Mouse (Mus musculus) limb, embryonic 14.5 days (tissue): ENCODE results near the gene Ugdh. TPM values are rescaled to one million over a fixed set of nuclear protein-coding genes. Genes with fewer than 3 reads are reported as not detected.
"Not testable (repeated sequence)": the region's sequence is repeated elsewhere in the genome, so short reads cannot be mapped to it uniquely, and the experiment has no call there.

Source experiments
- ATAC-seq: fragments of 200-750 bp; cut with Nextera tagmentation; 2 replicates; pipeline ENCODE4 v1.8.0; 2017; ENCODE audit warnings: low read depth, moderate number of reproducible peaks, moderate TSS enrichment; ENCODE audit not compliant: low FRiP score
- DNase-seq: peaks from one replicate; pipeline ENCODE4 v3.0.0-alpha.2; 2015; ENCODE audit warnings: low spot score
- H3K27ac ChIP-seq: fragments of 300-500 bp; sonication (generic); replicated peaks from 2 replicates; pipeline ENCODE4 v1.5.1; 2014; ENCODE audit warnings: low read depth, mild to moderate bottlenecking, low read length, moderate library complexity, mixed read lengths
- H3K27me3 ChIP-seq: fragments of 300-500 bp; sonication (generic); 2 replicates; pipeline ENCODE4 v1.6.1; 2014; ENCODE audit warnings: low read length, mixed read lengths; ENCODE audit not compliant: control insufficient read depth, insufficient read depth
- H3K36me3 ChIP-seq: fragments of 300-500 bp; sonication (generic); 2 replicates; pipeline ENCODE4 v1.6.1; 2014; ENCODE audit warnings: mild to moderate bottlenecking, low read length, moderate library complexity, mixed read lengths; ENCODE audit not compliant: control insufficient read depth, insufficient read depth
- H3K4me1 ChIP-seq: fragments of 300-500 bp; sonication (generic); 2 replicates; pipeline ENCODE4 v1.6.1; 2014; ENCODE audit warnings: antibody characterized with exemption, low read length, mixed read lengths; ENCODE audit not compliant: control insufficient read depth, insufficient read depth
- H3K4me2 ChIP-seq: fragments of 300-500 bp; sonication (generic); replicated peaks from 2 replicates; pipeline ENCODE4 v1.6.1; 2014; ENCODE audit warnings: low read depth, mild to moderate bottlenecking, low read length, moderate library complexity; ENCODE audit not compliant: severe bottlenecking
- H3K4me3 ChIP-seq: fragments of 300-500 bp; sonication (generic); replicated peaks from 2 replicates; pipeline ENCODE4 v1.5.1; 2014; ENCODE audit warnings: low read length
- H3K9ac ChIP-seq: fragments of 300-500 bp; sonication (generic); 2 replicates; pipeline ENCODE4 v1.6.1; 2014; ENCODE audit warnings: mild to moderate bottlenecking, low read depth, low read length, moderate library complexity; ENCODE audit not compliant: severe bottlenecking
- H3K9me3 ChIP-seq: fragments of 300-500 bp; sonication (generic); 2 replicates; pipeline ENCODE4 v1.6.1; 2016; ENCODE audit warnings: low read length; ENCODE audit not compliant: control insufficient read depth
- POLR2A ChIP-seq: fragments of 200-500 bp; IDR thresholded peaks from 2 replicates; pipeline ENCODE4 v1.8.0; 2012; ENCODE audit warnings: inconsistent platforms, mild to moderate bottlenecking, moderate library complexity, borderline replicate concordance; ENCODE audit not compliant: insufficient read depth, insufficient read length; ENCODE audit errors: extremely low read depth
- WGBS: fragments of 180-500 bp; shearing (Covaris S2); extraction: QIAGEN DNeasy Blood & Tissue Kit; methylation state at CpG from one replicate; pipeline ENCODE4 v1.1.7; 2014; 5-methylcytosine and 5-hydroxymethylcytosine counted together
- polyA plus RNA-seq, 2 experiments: library from polyadenylated mRNA; depleted of rRNA in 1 of 2; stranded (reverse) in 1 of 2; unstranded in 1 of 2; fragments of >200 nt; fragmentation: Nextera tagmentation in 1 of 2; extraction: Ambion mirVana in 1 of 2; gene quantifications; 2 replicates each; pipeline versions ENCODE4 v1.2.1 to v1.2.3; 2012 to 2014

Gene Ugdh
- polyA plus RNA-seq (2012; rRNA removed) (83.8 and 98.8 TPM in 2 replicates), polyA plus RNA-seq (2014; fragmentation: Nextera tagmentation; extraction: Ambion mirVana) (125 and 127 TPM in 2 replicates)

DNA sequence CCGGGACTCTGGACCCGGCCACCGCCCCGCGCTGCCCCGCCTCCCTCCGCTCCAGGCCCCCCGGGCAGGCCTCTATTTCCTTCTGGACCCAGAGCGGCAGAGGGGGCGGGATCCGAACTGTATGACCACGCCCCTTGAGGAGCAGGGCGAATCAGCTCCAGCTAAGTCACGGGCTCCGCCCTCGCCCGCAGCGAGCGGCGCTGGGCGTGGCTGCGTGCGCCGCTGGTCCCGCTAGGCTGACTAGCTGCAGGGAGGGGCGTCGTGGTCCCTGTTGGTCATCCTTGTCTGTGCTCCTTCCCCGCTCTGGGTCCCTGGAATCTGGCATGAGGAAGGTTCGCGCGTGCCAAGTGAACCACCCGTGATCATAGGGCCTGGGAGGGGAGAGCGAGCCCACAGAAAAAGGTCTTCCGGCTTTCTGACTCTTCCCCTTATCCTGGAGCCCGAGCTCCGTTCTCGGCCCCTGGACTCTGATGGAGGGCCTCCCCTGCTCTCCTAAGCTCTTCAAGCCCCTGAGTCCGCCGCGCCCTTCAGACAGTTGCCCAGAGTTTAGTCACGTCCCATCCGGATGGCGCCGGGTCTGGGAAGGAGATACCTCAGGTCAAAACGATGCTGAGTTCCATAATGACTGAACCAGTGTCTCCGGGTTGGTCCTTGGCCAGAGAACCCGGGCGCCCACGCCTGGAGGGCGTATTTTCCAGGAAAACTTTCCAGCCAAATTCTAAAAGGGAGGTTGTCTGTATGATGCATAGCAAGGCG, at the start of gene Ugdh:
TSS of gene Ugdh (minus strand) at position 144 of the 756 bp plus-strand sequence.
- Histone ChIP-seq H3K4me2 (peak within 1 kb of the TSS; percentile 71), H3K9me3 (no peaks in the 10 kb centered on the region), H3K9ac (peak within 1 kb of the TSS; percentile 80), H3K27ac (peak within 1 kb of the TSS; percentile 95), H3K27me3 (no peaks in the 10 kb centered on the region), H3K36me3 (no peaks in the 10 kb centered on the region; the same call in 1 of the 2 replicates), H3K4me1 (peaks cover 18% of the 10 kb centered on the region), H3K4me3 (peak within 1 kb of the TSS; percentile 76)
- DNase-seq (peak; percentile 99), ATAC-seq (peak; percentile 98)
- TF ChIP-seq POLR2A: peak; percentile 95; the same call in 1 of the 2 replicates
- under 1% methylated on average over 50 of the region's 51 CpGs for WGBS

DNA sequence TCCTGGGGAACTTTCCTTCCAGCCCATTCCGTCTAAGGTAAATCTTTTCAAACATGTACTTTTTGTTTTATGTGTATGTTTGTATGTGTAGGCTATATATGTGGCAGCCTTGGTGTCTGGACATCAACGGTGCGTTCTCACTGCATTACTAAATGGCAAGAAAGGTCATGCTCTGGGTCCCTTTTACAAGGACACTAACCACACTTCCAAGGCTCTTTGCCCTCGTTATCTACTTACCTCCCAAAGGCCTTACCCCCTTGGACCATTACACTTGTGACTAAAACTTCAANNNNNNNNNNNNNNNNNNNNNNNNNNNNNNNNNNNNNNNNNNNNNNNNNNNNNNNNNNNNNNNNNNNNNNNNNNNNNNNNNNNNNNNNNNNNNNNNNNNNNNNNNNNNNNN, 47.2 kb upstream of the Ugdh start:
- no peak overlapping the region for H3K4me2 ChIP-seq
- no peak for TF ChIP-seq POLR2A
- WGBS: 77% methylated on average over 4 of the region's 4 CpGs
- H3K4me3 ChIP-seq: no peak overlapping the region
- no peak for ATAC-seq
- no peaks in the 10 kb centered on the region for H3K27me3 ChIP-seq
- no peaks in the 10 kb centered on the region for H3K4me1 ChIP-seq
- DNase-seq: no peak
- no peaks in the 10 kb centered on the region for H3K9me3 ChIP-seq
- H3K27ac ChIP-seq: no peak overlapping the region
- H3K36me3 ChIP-seq: no peaks in the 10 kb centered on the region; the same call in none of the 2 replicates
- no peak overlapping the region for H3K9ac ChIP-seq

DNA sequence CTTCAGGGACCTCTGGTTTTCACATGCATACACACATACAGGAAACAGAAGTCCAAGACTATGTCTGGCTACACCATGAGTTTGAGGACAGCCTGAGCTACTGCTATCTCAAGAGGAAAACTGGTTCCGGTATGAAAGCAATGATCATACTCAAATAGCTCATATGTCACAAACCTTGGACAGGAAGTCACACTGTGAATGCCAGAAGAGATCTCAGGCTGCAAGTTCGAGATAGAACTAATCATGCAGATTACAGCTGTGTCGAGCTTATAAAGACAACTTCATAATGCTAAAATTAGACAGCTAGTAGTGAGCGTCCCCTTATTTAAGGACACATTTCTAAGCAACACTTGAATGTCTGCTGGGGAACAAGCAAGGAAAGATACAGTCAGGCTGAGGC, 44.8 kb upstream of the Ugdh start:
- no peak for TF ChIP-seq POLR2A
- Histone ChIP-seq H3K4me1 (no peaks in the 10 kb centered on the region), H3K9me3 (no peaks in the 10 kb centered on the region), H3K36me3 (no peaks in the 10 kb centered on the region; the same call in none of the 2 replicates), H3K9ac (no peak overlapping the region), H3K27ac (no peak overlapping the region), H3K27me3 (no peaks in the 10 kb centered on the region), H3K4me2 (no peak overlapping the region), H3K4me3 (no peak overlapping the region)
- DNase-seq (no peak), ATAC-seq (no peak)
- 79% methylated on average over 4 of the region's 4 CpGs for WGBS

DNA sequence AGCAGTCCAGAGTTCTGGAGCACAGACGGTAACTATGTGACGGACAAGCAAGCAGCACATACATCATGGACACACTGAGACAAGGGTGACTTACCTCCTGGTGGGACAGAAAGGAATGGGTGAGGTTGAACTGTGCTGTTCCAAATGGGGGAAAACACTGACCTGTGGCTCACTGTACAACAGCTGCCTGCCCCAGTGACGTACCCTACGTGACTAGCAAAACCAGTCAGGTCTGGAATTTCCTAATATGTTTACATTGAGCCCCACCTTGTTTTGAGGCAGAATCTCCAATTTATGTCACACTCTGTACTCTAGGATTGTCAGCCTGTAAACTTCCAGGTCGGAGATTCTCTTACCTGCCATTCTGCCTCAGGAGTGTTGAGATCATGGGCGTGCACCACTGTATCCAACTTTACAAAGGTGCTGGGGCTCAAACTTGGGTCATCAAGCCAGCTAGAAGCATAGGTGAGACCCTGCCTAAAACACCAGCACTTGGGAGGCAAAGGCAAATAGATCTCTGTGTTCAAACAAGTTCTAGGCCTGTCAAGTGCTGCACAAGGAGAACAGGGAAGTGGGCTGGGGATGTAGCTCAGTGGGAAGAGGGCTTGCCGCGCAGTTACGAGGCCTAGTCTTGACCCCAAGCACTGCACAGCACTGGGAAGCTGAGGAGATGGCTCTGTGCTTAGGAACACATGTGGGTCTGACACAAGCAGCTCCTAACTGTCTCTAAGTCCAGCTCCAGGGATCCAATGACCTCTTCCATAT, 44.1 kb upstream of the Ugdh start:
- H3K4me2 ChIP-seq: no peak overlapping the region
- H3K9ac ChIP-seq: no peak overlapping the region
- ATAC-seq (no peak), DNase-seq (no peak)
- WGBS: 90% methylated on average over 9 of the region's 9 CpGs
- H3K4me1 ChIP-seq: no peaks in the 10 kb centered on the region
- H3K27ac ChIP-seq: no peak overlapping the region
- TF ChIP-seq POLR2A: no peak
- H3K27me3 ChIP-seq: no peaks in the 10 kb centered on the region
- H3K9me3 ChIP-seq: no peaks in the 10 kb centered on the region
- H3K36me3 ChIP-seq: no peaks in the 10 kb centered on the region; the same call in none of the 2 replicates
- H3K4me3 ChIP-seq: no peak overlapping the region

DNA sequence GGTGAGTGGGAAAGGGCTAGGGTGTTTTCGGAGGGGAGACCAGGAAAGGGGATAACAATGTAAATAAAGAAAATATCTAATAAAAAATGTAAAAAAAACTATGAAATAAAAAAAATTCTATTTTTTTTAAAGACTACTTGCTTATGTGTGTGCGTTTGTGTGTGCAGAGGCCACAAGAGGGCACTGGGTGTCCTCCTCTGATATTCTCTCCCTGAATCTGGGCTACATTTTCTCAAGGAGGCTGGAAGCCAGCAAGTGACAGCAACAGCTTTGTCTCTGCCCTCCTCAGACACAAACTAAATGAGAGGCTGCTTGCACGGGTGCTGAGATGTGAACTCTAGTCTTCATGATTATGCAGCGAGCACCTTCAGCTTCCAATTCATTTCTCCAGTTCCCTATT, 42.5 kb upstream of the Ugdh start:
- no peak for ATAC-seq
- H3K4me1 ChIP-seq: no peaks in the 10 kb centered on the region
- 70% methylated on average over 4 of the region's 4 CpGs for WGBS
- no peaks in the 10 kb centered on the region for H3K27me3 ChIP-seq
- no peak overlapping the region for H3K4me2 ChIP-seq
- no peaks in the 10 kb centered on the region; the same call in 1 of the 2 replicates for H3K36me3 ChIP-seq
- no peak overlapping the region for H3K27ac ChIP-seq
- H3K4me3 ChIP-seq: no peak overlapping the region
- H3K9me3 ChIP-seq: no peaks in the 10 kb centered on the region
- no peak overlapping the region for H3K9ac ChIP-seq
- no peak for TF ChIP-seq POLR2A
- no peak for DNase-seq

DNA sequence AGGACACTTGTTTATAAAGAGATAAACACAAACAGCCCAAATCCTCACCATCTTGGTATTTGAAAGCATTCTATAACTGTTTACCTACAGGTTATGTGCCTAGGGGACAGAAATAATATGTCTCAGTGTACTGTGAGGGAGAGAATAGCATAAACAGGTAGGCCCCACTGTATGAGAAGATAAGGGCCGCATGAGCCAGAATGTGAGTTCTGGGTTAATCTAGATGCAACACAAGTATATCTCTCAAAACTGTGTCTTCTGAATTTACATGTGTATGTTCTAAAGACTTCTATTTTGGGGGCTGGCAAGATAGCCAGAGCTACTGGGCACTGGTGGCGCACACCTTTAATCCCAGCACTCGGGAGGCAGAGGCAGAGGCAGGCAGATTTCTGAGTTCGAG, 41.0 kb upstream of the Ugdh start:
- not testable (repeated sequence) for DNase-seq, H3K27ac ChIP-seq, H3K9ac ChIP-seq, H3K4me2 ChIP-seq, H3K9me3 ChIP-seq, ATAC-seq, H3K4me3 ChIP-seq, H3K36me3 ChIP-seq, H3K4me1 ChIP-seq, H3K27me3 ChIP-seq
- 97% methylated on average over 3 of the region's 4 CpGs for WGBS
